11 mouse cellular contexts compared by ENCODE assay signal in genomic region chr2:32884745-32885144, GRCm38 (mm10). TPM values are rescaled to one million over a fixed set of nuclear protein-coding genes. Genes with fewer than 3 reads are reported as not detected.
DNase-seq lines count a peak whose midpoint lies in the region; ATAC-seq and TF ChIP-seq lines count a peak whose summit lies in the region.
"Had no signal": no experiment of that assay in that cellular context is flagged by ENCODE, and none has a peak within 500 bp of the region (broad histone marks: within the 10 kb centered on the region; RNA-seq: fewer than 3 reads in every experiment).

No protein-coding gene starts in this region.

- ATAC-seq in heart, embryonic 12.5 days (ENCODE audit: insufficient number of reproducible peaks, low FRiP score), result no peak
- ATAC-seq in lung, embryonic 14.5 days (ENCODE audit: insufficient read depth), result no peak
- no peak for ATAC-seq in embryonic facial prominence, embryonic 13.5 days (ENCODE audit: insufficient number of reproducible peaks, insufficient read depth, low FRiP score, low TSS enrichment, low read depth)
- ATAC-seq in megakaryocyte progenitor cell, adult 5-6 weeks (replicated peaks; ENCODE audit: poor library complexity), result peak; percentile 24; the same call in 1 of the 2 replicates

- H3K4me2 ChIP-seq in heart, embryonic 12.5 days, result peak overlapping the region; percentile 17; the same call in 1 of the 2 replicates
- peak overlapping the region; percentile 7; the same call in 1 of the 2 replicates for H3K4me2 ChIP-seq in lung, embryonic 14.5 days
- peak overlapping the region; percentile 7; the same call in 1 of the 2 replicates for H3K4me2 ChIP-seq in embryonic facial prominence, embryonic 13.5 days
- H3K4me2 ChIP-seq: hindbrain, embryonic 12.5 days had no signal

- peak overlapping the region; percentile 95 for H3K27ac ChIP-seq in heart, embryonic 12.5 days (ENCODE audit: poor library complexity, severe bottlenecking)
- peak overlapping the region; percentile 42; the same call in 1 of the 2 replicates for H3K27ac ChIP-seq in lung, embryonic 14.5 days (ENCODE audit: low read depth)
- peak overlapping the region; percentile 68 for H3K27ac ChIP-seq in embryonic facial prominence, embryonic 13.5 days
- H3K27ac ChIP-seq: hindbrain, embryonic 12.5 days had no signal

- no peaks in the 10 kb centered on the region for H3K9me3 ChIP-seq in heart, embryonic 12.5 days (replicated peaks)
- H3K9me3 ChIP-seq in lung, embryonic 14.5 days (ENCODE audit: low read depth, low read length), result no peaks in the 10 kb centered on the region
- H3K9me3 ChIP-seq in embryonic facial prominence, embryonic 13.5 days, result no peaks in the 10 kb centered on the region
- H3K9me3 ChIP-seq: hindbrain, embryonic 12.5 days had no signal

- TF ChIP-seq CTCF in lung, embryonic 14.5 days (IDR thresholded peaks at IDR 0.05; ENCODE audit: low read depth), result no peak

- WGBS in heart, embryonic 12.5 days, result 13% methylated on average over 7 of the region's 7 CpGs
- WGBS in lung, embryonic 14.5 days, result 18% methylated on average over 7 of the region's 7 CpGs
- 18% methylated on average over 7 of the region's 7 CpGs for WGBS in embryonic facial prominence, embryonic 13.5 days

- DNase-seq in heart, adult 9 months (ENCODE audit: low spot score in 2 of 2), result no peak
- peak; percentile 58 for DNase-seq in lung, embryonic 14.5 days
- DNase-seq in lung, postnatal 36 days, result no peak
- no peak for DNase-seq in right cerebral cortex, postnatal 4 days
- no peak for DNase-seq in left cerebral cortex, postnatal 36 days (ENCODE audit: low spot score in 2 of 2)
- DNase-seq: cerebellum, adult 11 months; right cerebral cortex, postnatal 25 days had no signal

- 0 out of 2 replicates have a peak, but pooled peaks cover 5% of the 10 kb centered on the region for H3K36me3 ChIP-seq in heart, embryonic 12.5 days
- 0 out of 2 replicates have a peak, but pooled peaks cover 5% of the 10 kb centered on the region for H3K36me3 ChIP-seq in lung, embryonic 14.5 days (ENCODE audit: insufficient read depth)
- H3K36me3 ChIP-seq in embryonic facial prominence, embryonic 13.5 days, result no peaks in the 10 kb centered on the region; the same call in 1 of the 2 replicates

- H3K4me3 ChIP-seq in heart, embryonic 12.5 days, result no peak overlapping the region
- H3K4me3 ChIP-seq in lung, embryonic 14.5 days (ENCODE audit: low read depth, low read length), result no peak overlapping the region
- no peak overlapping the region for H3K4me3 ChIP-seq in embryonic facial prominence, embryonic 13.5 days
- H3K4me3 ChIP-seq: hindbrain, embryonic 12.5 days had no signal

- intact Hi-C loops in left cerebral cortex, postnatal 36 days (cut with DNase I), result no loop called here

- peaks cover 93% of the 10 kb centered on the region for H3K4me1 ChIP-seq in heart, embryonic 12.5 days (replicated peaks)
- peaks cover 58% of the 10 kb centered on the region for H3K4me1 ChIP-seq in lung, embryonic 14.5 days (ENCODE audit: insufficient read depth)
- peaks cover 90% of the 10 kb centered on the region for H3K4me1 ChIP-seq in embryonic facial prominence, embryonic 13.5 days

- H3K9ac ChIP-seq in heart, embryonic 12.5 days, result 0 out of 2 replicates have a peak overlapping the region, but pooled peaks have one; percentile 37
- H3K9ac ChIP-seq in lung, embryonic 14.5 days, result 0 out of 2 replicates have a peak overlapping the region, but pooled peaks have one; percentile 7
- no peak overlapping the region for H3K9ac ChIP-seq in embryonic facial prominence, embryonic 13.5 days
- H3K9ac ChIP-seq: hindbrain, embryonic 12.5 days had no signal

- H3K27me3 ChIP-seq in heart, embryonic 12.5 days (replicated peaks), result no peaks in the 10 kb centered on the region
- no peaks in the 10 kb centered on the region for H3K27me3 ChIP-seq in lung, embryonic 14.5 days (ENCODE audit: insufficient read depth, low read length)
- no peaks in the 10 kb centered on the region for H3K27me3 ChIP-seq in embryonic facial prominence, embryonic 13.5 days
- H3K27me3 ChIP-seq: hindbrain, embryonic 12.5 days had no signal

RNA-seq across cellular contexts. Expression of gene Fam129b, which starts 8.8 kb away (rescaled TPM):
- 62.0 and 64.4 TPM in 2 replicates for polyA plus RNA-seq in heart, embryonic 12.5 days (2016; fragmentation: Nextera tagmentation; extraction: Ambion mirVana)
- polyA plus RNA-seq in lung, embryonic 14.5 days (2014; fragmentation: Nextera tagmentation; extraction: Ambion mirVana), result 41.2 and 46.5 TPM in 2 replicates
- polyA plus RNA-seq in embryonic facial prominence, embryonic 13.5 days (2015; fragmentation: Nextera tagmentation; extraction: Ambion mirVana), result 57.2 and 59.2 TPM in 2 replicates
- 3.3 and 3.5 TPM in 2 replicates for total RNA-seq in megakaryocyte progenitor cell, adult 5-6 weeks (2015)
- total RNA-seq in megakaryocyte progenitor cell, adult 5-6 weeks (2017), result 6.5 and 6.8 TPM in 2 replicates
- total RNA-seq in left cerebral cortex, postnatal 36 days (2021), result 10 to 100 TPM; 22.6 to 23.7 TPM

RNA-seq across cellular contexts. Expression of gene Stxbp1, which starts 37.7 kb away (rescaled TPM):
- 30.8 and 31.1 TPM in 2 replicates for polyA plus RNA-seq in heart, embryonic 12.5 days (2016; fragmentation: Nextera tagmentation; extraction: Ambion mirVana)
- polyA plus RNA-seq in lung, embryonic 14.5 days (2014; fragmentation: Nextera tagmentation; extraction: Ambion mirVana), result 20.7 and 22.2 TPM in 2 replicates
- polyA plus RNA-seq in embryonic facial prominence, embryonic 13.5 days (2015; fragmentation: Nextera tagmentation; extraction: Ambion mirVana), result 18.1 and 22.8 TPM in 2 replicates
- 2.9 and 4.7 TPM in 2 replicates for total RNA-seq in megakaryocyte progenitor cell, adult 5-6 weeks (2015)
- 1.6 and 3.7 TPM in 2 replicates for total RNA-seq in megakaryocyte progenitor cell, adult 5-6 weeks (2017)
- 1,000 to 10,000 TPM in 1 of 2 experiments, 100 to 1,000 TPM in 1; 963 to 1,065 TPM for total RNA-seq in left cerebral cortex, postnatal 36 days (2021)

Comparison
In these comparisons a context has a peak if more than half of its experiments do, and no peak if none do; other contexts are left out.
1. H3K27ac ChIP-seq: peak in every context shown above with its lines; median percentile 95 in heart, embryonic 12.5 days; 68 in embryonic facial prominence, embryonic 13.5 days; 42 in lung, embryonic 14.5 days.